Mouse (Mus musculus) heart, adult 2 months (tissue): Measurements from ENCODE around the gene Ano9.

Experiments used
- CTCF ChIP-seq: fragments of 200-600 bp; IDR thresholded peaks from 2 replicates; pipeline ENCODE4 v1.8.1; 2022; ENCODE audit warnings: antibody characterized with exemption, mild to moderate bottlenecking, moderate library complexity
- POLR2A ChIP-seq: fragments of 200-500 bp; IDR thresholded peaks from 2 replicates; pipeline ENCODE4 v1.6.1; 2011; ENCODE audit warnings: mild to moderate bottlenecking, low read depth, low read length, control low read depth; ENCODE audit not compliant: insufficient read depth

GRCm38 (mm10) chr7:141143861-141144260 lies 26.3 kb upstream of the Ano9 start:
- TF ChIP-seq CTCF (no peak), POLR2A (no peak)
